Mouse (Mus musculus): Measurements from ENCODE around the gene Rab3d. TPM values are rescaled to one million over a fixed set of nuclear protein-coding genes. Genes with fewer than 3 reads are reported as not detected.
A peak's percentile ranks its signal among the peaks of the same experiment; 100 is the strongest.

Rab3d gene
- polyA plus RNA-seq, 1 experiment from 2014 or later, result 15.2 TPM

- Histone ChIP-seq H3K4me1 (replicated peaks; ENCODE audit: control insufficient read depth, insufficient read depth, low read length) (peaks cover 12% of the 10 kb centered on the region), H3K9ac (no peak overlapping the region), H3K4me3 (replicated peaks; ENCODE audit: low read length) (no peak overlapping the region), H3K27ac (no peak overlapping the region), H3K9me3 (ENCODE audit: control insufficient read depth, low read length) (no peaks in the 10 kb centered on the region), H3K27me3 (ENCODE audit: control insufficient read depth, insufficient read depth, low read length) (no peaks in the 10 kb centered on the region), H3K4me2 (replicated peaks) (no peak overlapping the region), H3K36me3 (replicated peaks; ENCODE audit: control insufficient read depth, insufficient read depth) (no peaks in the 10 kb centered on the region)
- no peak for DNase-seq (ENCODE audit: low spot score)
- no peak for ATAC-seq (ENCODE audit: low FRiP score)
- WGBS, result 85% methylated on average over 3 of the region's 3 CpGs
Measured at GRCm38 (mm10) chr9:21923490-21924098, 5.6 kb upstream of the Rab3d start.

GRCm38 (mm10) chr9:21923036-21923435 lies 5.0 kb upstream of the Rab3d start:
- ATAC-seq (ENCODE audit: low FRiP score) (no peak), DNase-seq (ENCODE audit: low spot score) (no peak)
- Histone ChIP-seq H3K4me2 (replicated peaks) (no peak overlapping the region), H3K27ac (no peak overlapping the region), H3K9me3 (ENCODE audit: control insufficient read depth, low read length) (no peaks in the 10 kb centered on the region), H3K27me3 (ENCODE audit: control insufficient read depth, insufficient read depth, low read length) (no peaks in the 10 kb centered on the region), H3K4me3 (replicated peaks; ENCODE audit: low read length) (no peak overlapping the region), H3K36me3 (replicated peaks; ENCODE audit: control insufficient read depth, insufficient read depth) (no peaks in the 10 kb centered on the region), H3K4me1 (replicated peaks; ENCODE audit: control insufficient read depth, insufficient read depth, low read length) (peaks cover 12% of the 10 kb centered on the region), H3K9ac (no peak overlapping the region)
- WGBS, result 89% methylated on average over 4 of the region's 4 CpGs

DNA sequence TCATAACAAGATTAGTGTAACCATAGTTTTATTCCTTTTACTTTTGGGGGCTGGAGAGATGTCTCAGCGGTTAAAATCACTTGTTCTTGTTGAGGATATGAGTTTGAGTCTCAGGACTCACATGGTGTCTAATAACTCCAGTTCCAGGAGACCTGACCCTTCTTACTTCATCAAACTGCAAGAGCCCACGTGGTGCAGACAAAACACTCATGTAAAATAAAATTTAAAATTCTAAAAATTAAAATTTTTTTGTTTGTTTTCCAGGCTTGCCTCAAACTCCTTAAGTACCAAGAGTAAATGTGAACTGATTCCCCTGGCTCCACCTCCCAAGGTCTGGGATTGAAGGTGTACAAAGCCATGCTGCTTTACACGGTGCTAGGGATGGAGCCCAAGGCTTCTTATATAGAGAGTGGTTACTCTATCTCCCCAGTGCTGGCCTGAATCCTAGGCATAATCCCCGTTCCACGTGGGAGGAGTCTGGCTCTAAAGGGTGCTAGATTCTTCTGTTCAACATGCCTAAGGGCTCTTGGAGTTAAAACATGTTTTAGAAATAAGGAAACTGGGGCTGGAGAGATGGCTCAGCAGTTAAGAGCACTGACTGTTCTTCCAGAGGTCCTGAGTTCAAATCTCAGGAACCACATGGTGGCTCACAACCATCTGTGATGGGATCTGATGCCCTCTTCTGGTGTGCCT lies 846 bp upstream of the Rab3d start:
- Histone ChIP-seq H3K4me3 (replicated peaks; ENCODE audit: low read length) (peak overlapping the region; percentile 59), H3K4me1 (replicated peaks; ENCODE audit: control insufficient read depth, insufficient read depth, low read length) (no peaks in the 10 kb centered on the region), H3K4me2 (replicated peaks) (peak overlapping the region; percentile 66; the same call in 1 of the 2 replicates), H3K9me3 (ENCODE audit: control insufficient read depth, low read length) (no peaks in the 10 kb centered on the region), H3K36me3 (replicated peaks; ENCODE audit: control insufficient read depth, insufficient read depth) (peaks cover 8% of the 10 kb centered on the region; the same call in 1 of the 2 replicates), H3K9ac (no peak overlapping the region), H3K27ac (no peak overlapping the region), H3K27me3 (ENCODE audit: control insufficient read depth, insufficient read depth, low read length) (no peaks in the 10 kb centered on the region)
- 24% methylated on average over 5 of the region's 5 CpGs for WGBS
- ATAC-seq (ENCODE audit: low FRiP score) (no peak), DNase-seq (ENCODE audit: low spot score) (no peak)

GRCm38 (mm10) chr9:21917493-21918034 lies 428 bp downstream of the Rab3d start:
- DNase-seq (ENCODE audit: low spot score) (peak; percentile 40), ATAC-seq (ENCODE audit: low FRiP score) (no peak; the same call in 1 of the 2 replicates)
- 2% methylated on average over 35 of the region's 35 CpGs for WGBS
- Histone ChIP-seq H3K36me3 (replicated peaks; ENCODE audit: control insufficient read depth, insufficient read depth) (peaks cover 17% of the 10 kb centered on the region), H3K4me3 (replicated peaks; ENCODE audit: low read length) (peak overlapping the region; percentile 59), H3K9ac (peak overlapping the region; percentile 70), H3K27ac (peak overlapping the region; percentile 40), H3K27me3 (ENCODE audit: control insufficient read depth, insufficient read depth, low read length) (no peaks in the 10 kb centered on the region), H3K4me2 (replicated peaks) (peak overlapping the region; percentile 66), H3K9me3 (ENCODE audit: control insufficient read depth, low read length) (no peaks in the 10 kb centered on the region), H3K4me1 (replicated peaks; ENCODE audit: control insufficient read depth, insufficient read depth, low read length) (no peaks in the 10 kb centered on the region)

DNA sequence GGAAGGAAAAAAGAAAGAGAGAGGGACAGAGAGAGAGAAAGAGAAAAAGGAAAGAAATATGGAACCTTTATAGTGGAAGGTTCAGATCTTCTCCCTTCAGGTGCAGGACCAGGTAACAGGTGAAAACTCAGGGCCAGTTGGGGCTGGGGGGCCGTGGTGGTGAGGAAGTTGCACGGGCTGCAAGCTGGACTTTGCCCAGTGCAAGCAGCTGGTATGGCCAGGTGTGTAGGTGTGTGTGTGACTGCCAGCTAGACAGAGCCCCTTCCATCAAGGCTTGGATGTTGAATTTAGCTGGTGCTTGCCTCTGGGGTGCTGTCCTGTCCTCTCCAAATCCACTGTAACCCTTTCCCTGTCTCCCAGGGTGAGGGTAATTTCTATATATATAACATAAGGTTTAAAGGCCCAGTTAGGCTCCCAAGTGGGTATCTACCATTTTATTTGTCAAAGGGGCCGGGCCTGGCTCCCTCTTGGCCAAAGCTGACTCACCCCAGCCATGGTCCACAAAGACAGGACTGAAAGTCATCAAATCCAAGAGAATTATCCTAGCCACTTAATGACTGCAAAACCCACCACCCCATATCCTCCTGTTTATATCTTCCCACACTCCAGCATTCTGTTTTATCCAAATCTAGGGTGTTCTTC lies 1.0 kb downstream of the Rab3d start:
- H3K4me3 ChIP-seq (replicated peaks; ENCODE audit: low read length), result peak overlapping the region; percentile 59
- WGBS, result 55% methylated on average over 3 of the region's 3 CpGs
- no peak for DNase-seq (ENCODE audit: low spot score)

DNA sequence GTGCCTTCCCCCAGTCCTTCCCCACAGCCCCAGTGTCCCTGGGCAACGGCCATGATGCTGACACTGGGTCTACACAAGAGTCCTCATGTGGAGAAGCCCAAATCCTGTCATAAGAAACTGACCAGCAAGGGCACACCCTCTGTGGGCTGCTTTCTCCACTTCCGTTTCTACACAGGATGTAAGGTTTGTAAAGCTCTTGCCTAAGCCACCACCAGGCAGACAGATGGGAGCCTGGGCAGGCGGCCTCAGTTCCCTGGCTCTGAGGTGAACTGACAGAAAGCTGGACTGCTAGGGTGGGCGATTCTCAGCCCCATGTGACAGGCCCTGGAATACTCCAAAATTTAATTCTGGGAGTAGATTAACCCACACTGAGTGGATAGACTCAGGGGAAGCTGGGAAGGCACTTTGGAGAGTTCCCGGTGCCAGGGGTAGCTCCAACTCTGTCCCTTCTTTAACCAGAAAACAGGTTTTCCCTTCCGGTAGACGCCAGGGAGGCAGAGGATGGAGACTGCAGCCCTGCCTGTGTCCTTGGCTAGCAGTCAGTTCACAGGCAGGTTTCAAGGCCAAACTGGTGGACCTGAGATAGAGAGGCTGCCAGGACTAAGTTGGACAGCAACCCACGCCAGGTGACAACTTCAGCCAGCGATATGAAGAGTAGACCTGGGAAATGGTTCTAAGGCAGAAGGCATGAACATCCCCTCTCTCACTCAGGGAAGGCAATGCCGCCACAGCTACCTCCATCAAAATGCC lies 8.3 kb downstream of the Rab3d start:
- no peaks in the 10 kb centered on the region for H3K4me1 ChIP-seq (replicated peaks; ENCODE audit: control insufficient read depth, insufficient read depth, low read length)
- no peaks in the 10 kb centered on the region for H3K27me3 ChIP-seq (ENCODE audit: control insufficient read depth, insufficient read depth, low read length)
- DNase-seq (ENCODE audit: low spot score) (no peak), ATAC-seq (ENCODE audit: low FRiP score) (no peak)
- no peak overlapping the region for H3K4me3 ChIP-seq (replicated peaks; ENCODE audit: low read length)
- peaks cover 24% of the 10 kb centered on the region for H3K36me3 ChIP-seq (replicated peaks; ENCODE audit: control insufficient read depth, insufficient read depth)
- WGBS, result 85% methylated on average over 10 of the region's 10 CpGs
- H3K27ac ChIP-seq, result no peak overlapping the region
- no peak overlapping the region for H3K9ac ChIP-seq
- no peak overlapping the region for H3K4me2 ChIP-seq (replicated peaks)
- H3K9me3 ChIP-seq (ENCODE audit: control insufficient read depth, low read length), result no peaks in the 10 kb centered on the region

More for the DNA sequence above, 1.0 kb downstream of the Rab3d start:
- H3K27me3 ChIP-seq (ENCODE audit: control insufficient read depth, insufficient read depth, low read length), result no peaks in the 10 kb centered on the region
- peaks cover 17% of the 10 kb centered on the region for H3K36me3 ChIP-seq (replicated peaks; ENCODE audit: control insufficient read depth, insufficient read depth)
- H3K9me3 ChIP-seq (ENCODE audit: control insufficient read depth, low read length), result no peaks in the 10 kb centered on the region
- ATAC-seq (ENCODE audit: low FRiP score), result no peak
- H3K9ac ChIP-seq, result peak overlapping the region; percentile 70
- H3K27ac ChIP-seq, result 0 out of 2 replicates have a peak overlapping the region, but pooled peaks have one; percentile 40
- peak overlapping the region; percentile 66 for H3K4me2 ChIP-seq (replicated peaks)
- H3K4me1 ChIP-seq (replicated peaks; ENCODE audit: control insufficient read depth, insufficient read depth, low read length), result no peaks in the 10 kb centered on the region

DNA sequence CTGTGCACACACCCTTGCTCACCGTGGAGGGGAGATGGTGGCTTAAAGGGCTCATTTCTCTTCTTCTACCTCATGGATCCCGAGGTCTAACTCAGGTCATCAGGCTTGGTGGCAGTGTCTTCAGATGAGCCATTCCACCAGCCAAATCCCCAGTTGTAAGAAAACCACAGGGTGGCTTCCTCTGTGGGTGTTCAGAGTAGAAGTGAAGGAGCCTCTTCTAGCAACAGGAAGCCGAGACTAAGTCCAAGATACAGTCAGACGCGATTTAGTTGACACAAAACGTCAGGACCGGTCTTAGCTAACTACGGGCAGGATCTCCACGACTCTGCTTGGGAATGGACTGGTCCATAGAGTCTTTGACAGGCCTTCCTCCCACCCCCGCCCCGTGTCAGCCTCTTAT lies 9.8 kb downstream of the Rab3d start:
- H3K9ac ChIP-seq, result no peak overlapping the region
- DNase-seq (ENCODE audit: low spot score) (no peak), ATAC-seq (ENCODE audit: low FRiP score) (no peak)
- 0 out of 2 replicates have a peak, but pooled peaks cover 6% of the 10 kb centered on the region for H3K27me3 ChIP-seq (ENCODE audit: control insufficient read depth, insufficient read depth, low read length)
- no peak overlapping the region for H3K27ac ChIP-seq
- H3K9me3 ChIP-seq (ENCODE audit: control insufficient read depth, low read length), result no peaks in the 10 kb centered on the region
- H3K4me3 ChIP-seq (replicated peaks; ENCODE audit: low read length), result no peak overlapping the region
- no peaks in the 10 kb centered on the region for H3K4me1 ChIP-seq (replicated peaks; ENCODE audit: control insufficient read depth, insufficient read depth, low read length)
- WGBS, result 79% methylated on average over 11 of the region's 11 CpGs
- peaks cover 12% of the 10 kb centered on the region for H3K36me3 ChIP-seq (replicated peaks; ENCODE audit: control insufficient read depth, insufficient read depth)
- no peak overlapping the region for H3K4me2 ChIP-seq (replicated peaks)

DNA sequence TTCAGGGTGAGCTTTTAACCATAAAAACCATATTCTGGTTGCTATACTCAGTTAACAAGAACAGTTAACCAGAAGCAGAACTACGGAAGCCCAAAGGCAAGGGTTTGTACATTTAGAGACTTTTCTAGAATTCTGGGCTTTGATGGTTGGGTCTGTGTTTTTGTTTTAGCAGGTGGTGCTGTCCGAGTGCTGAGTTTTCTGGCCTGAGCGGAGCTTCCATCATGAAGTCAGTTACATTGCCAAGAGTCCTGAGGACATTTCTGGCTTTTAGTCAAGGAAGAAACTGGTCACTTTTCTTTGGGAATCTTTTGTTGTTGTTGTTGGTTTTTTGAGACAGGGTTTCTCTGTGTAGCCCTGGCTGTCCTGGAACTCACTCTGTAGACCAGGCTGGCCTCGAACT lies 14.0 kb downstream of the Rab3d start:
- ATAC-seq (ENCODE audit: low FRiP score), result no peak
- DNase-seq (ENCODE audit: low spot score), result no peak
- H3K4me1 ChIP-seq (replicated peaks; ENCODE audit: control insufficient read depth, insufficient read depth, low read length), result peaks cover 4% of the 10 kb centered on the region; the same call in 1 of the 2 replicates
- peaks cover 6% of the 10 kb centered on the region; the same call in 1 of the 2 replicates for H3K27me3 ChIP-seq (ENCODE audit: control insufficient read depth, insufficient read depth, low read length)
- no peak overlapping the region for H3K9ac ChIP-seq
- 89% methylated on average over 4 of the region's 4 CpGs for WGBS
- H3K36me3 ChIP-seq (replicated peaks; ENCODE audit: control insufficient read depth, insufficient read depth), result no peaks in the 10 kb centered on the region
- no peak overlapping the region for H3K4me3 ChIP-seq (replicated peaks; ENCODE audit: low read length)
- H3K4me2 ChIP-seq (replicated peaks), result no peak overlapping the region
- no peaks in the 10 kb centered on the region for H3K9me3 ChIP-seq (ENCODE audit: control insufficient read depth, low read length)
- H3K27ac ChIP-seq, result no peak overlapping the region
